Mouse (Mus musculus) midbrain, embryonic 10.5 days (tissue): Measurements from ENCODE around the gene Clp1. TPM values are rescaled to one million over a fixed set of nuclear protein-coding genes. Genes with fewer than 3 reads are reported as not detected.
"Not testable (repeated sequence)": the region's sequence is repeated elsewhere in the genome, so short reads cannot be mapped to it uniquely, and the experiment has no call there.

ENCODE experiments used
- DNase-seq: peaks from one replicate; pipeline ENCODE4 v3.0.0-alpha.2; 2017; ENCODE audit warnings: low spot score
- H3K27ac ChIP-seq: fragments of 300-500 bp; sonication (generic); replicated peaks from 2 replicates; pipeline ENCODE4 v1.5.1; 2016; ENCODE audit warnings: mild to moderate bottlenecking
- H3K27me3 ChIP-seq: fragments of 300-500 bp; sonication (generic); 2 replicates; pipeline ENCODE4 v1.6.1; 2016; ENCODE audit warnings: low read depth, mild to moderate bottlenecking; ENCODE audit not compliant: poor library complexity, severe bottlenecking
- H3K36me3 ChIP-seq: fragments of 300-500 bp; sonication (generic); 2 replicates; pipeline ENCODE4 v1.6.1; 2016; ENCODE audit warnings: mild to moderate bottlenecking, moderate library complexity
- H3K4me1 ChIP-seq: fragments of 300-500 bp; sonication (generic); 2 replicates; pipeline ENCODE4 v1.6.1; 2016
- H3K4me3 ChIP-seq: fragments of 300-500 bp; sonication (generic); 2 replicates; pipeline ENCODE4 v1.5.1; 2016; ENCODE audit warnings: mild to moderate bottlenecking, moderate library complexity
- H3K9me3 ChIP-seq: fragments of 300-500 bp; sonication (generic); replicated peaks from 2 replicates; pipeline ENCODE4 v1.6.1; 2016; ENCODE audit warnings: mild to moderate bottlenecking
- WGBS: fragments of 180-500 bp; shearing (Covaris S2); methylation state at CpG from one replicate; pipeline ENCODE4 v1.1.7; 2016; 5-methylcytosine and 5-hydroxymethylcytosine counted together
- polyA plus RNA-seq: library from polyadenylated mRNA; unstranded; fragments of >200 nt; fragmentation: Nextera tagmentation; extraction: Ambion mirVana; gene quantifications from 2 replicates; pipeline ENCODE4 v1.2.1, GENCODE M21; 2016

Gene Clp1
- polyA plus RNA-seq, 1 experiment from 2014 or later = 52.6 TPM

DNA sequence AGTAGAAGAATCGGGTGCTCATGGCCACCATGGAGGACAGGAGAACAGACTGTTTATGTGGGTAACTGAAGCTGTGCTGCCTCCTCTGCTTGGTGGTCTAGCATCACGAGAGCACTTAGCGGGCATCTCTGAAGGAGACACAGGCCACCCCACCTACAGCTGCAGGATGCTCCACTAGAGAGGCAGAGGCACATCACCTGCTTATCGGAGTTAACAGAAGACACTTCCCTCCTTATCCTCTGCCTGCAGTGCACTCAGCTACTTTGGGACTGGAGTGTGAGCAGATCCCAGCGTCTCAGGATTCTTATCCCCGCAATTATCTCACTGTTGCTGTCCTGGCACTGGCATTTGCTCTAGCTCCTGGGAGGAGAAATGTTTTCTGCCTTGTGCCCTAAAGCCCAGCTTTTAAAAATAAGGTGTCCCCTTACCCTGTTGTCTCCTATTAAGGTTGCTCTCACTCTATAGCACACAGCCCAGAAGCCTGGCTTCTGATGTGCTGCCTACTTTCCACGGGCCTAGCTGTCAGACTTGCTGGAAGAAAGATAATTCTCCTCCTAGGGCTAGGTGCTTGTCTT lies 8.3 kb upstream of the Clp1 start:
- peak; percentile 46 for DNase-seq
- H3K27ac ChIP-seq = peak overlapping the region; percentile 92
- H3K4me1 ChIP-seq = peaks cover 73% of the 10 kb centered on the region
- H3K4me3 ChIP-seq = peak overlapping the region; percentile 66
- WGBS = 22% methylated on average over 7 of the region's 7 CpGs
- no peaks in the 10 kb centered on the region for H3K27me3 ChIP-seq
- H3K9me3 ChIP-seq = no peaks in the 10 kb centered on the region
- H3K36me3 ChIP-seq = peaks cover 6% of the 10 kb centered on the region

GRCm38 (mm10) chr2:84734919-84735318 lies 7.8 kb upstream of the Clp1 start:
- peak overlapping the region; percentile 92 for H3K27ac ChIP-seq

DNA sequence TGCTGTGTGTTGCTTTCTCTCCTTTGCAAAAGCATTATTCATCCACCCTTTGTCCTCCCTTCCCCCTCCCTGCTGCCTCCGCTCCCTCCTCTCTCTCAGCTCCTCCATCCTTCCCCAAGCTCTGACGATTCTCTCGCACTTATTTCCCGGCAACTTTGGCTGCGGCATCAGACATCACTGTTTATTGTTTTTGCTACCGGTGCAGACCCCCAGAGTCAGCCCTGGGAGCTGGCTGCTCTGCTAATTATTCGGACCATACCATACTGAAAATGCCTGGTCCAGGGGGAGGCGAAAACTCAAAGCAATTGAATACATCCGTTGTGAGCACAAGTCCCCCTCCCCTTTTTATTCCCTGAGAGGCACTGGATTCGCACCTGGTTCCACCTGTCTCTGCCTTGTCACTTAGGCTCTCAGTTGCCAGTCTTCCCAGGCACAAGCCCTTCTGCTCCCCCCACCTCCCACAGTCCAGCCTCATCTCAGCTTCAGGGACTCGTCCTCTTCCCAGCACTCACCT lies 7.3 kb upstream of the Clp1 start:
- Histone ChIP-seq H3K27ac (peak overlapping the region; percentile 92), H3K4me1 (peaks cover 63% of the 10 kb centered on the region), H3K36me3 (no peaks in the 10 kb centered on the region), H3K4me3 (peak overlapping the region; percentile 66), H3K27me3 (no peaks in the 10 kb centered on the region), H3K9me3 (no peaks in the 10 kb centered on the region)
- DNase-seq = peak; percentile 68
- under 1% methylated on average over 11 of the region's 11 CpGs for WGBS

More at GRCm38 (mm10) chr2:84734919-84735318, 7.8 kb upstream of the Clp1 start:
- Histone ChIP-seq H3K4me3 (peak overlapping the region; percentile 66), H3K27me3 (no peaks in the 10 kb centered on the region), H3K4me1 (peaks cover 68% of the 10 kb centered on the region), H3K36me3 (peaks cover under 1% of the 10 kb centered on the region), H3K9me3 (no peaks in the 10 kb centered on the region)
- DNase-seq = no peak
- 4% methylated on average over 2 of the region's 2 CpGs for WGBS

DNA sequence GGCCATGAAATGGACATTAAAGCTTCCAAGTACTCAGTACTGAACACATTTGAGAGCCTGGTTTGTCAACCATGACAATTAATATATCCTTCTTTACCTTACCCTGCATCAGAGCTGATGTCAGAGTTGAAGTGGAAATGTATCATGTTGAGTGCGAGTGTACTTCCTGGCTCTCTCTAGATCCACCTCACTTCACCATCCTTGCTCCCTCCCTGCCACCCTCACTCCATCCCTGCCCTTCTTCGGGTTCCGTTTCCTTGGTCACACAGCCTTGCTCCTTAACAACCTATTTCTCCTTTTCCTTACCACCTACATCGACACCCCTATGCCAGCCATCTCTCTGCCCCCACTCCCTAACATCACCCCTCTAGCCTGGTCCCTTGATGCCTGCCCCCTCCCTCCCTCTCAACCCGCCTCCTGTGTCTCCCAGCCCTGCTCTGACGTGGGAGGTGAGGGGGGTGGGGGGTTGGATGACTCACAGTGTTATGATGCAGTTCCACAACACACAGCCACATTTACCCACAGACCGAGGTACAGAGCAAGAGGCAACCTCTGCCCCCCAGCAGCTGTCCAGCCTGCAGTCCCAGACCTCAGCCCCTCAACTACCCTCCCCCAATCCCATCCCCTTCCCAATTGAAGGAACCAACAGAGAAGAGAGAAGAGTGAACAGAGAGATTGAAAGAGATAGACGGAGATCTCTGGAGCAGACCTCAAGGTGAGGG lies 6.6 kb upstream of the Clp1 start, which contains the start of gene Ypel4:
Gene Ypel4 (plus strand): TSS at position 480 of the 722 bp plus-strand sequence.
- peak; percentile 58 for DNase-seq
- Histone ChIP-seq H3K36me3 (no peaks in the 10 kb centered on the region), H3K4me1 (peaks cover 56% of the 10 kb centered on the region), H3K27me3 (no peaks in the 10 kb centered on the region), H3K27ac (peak within 1 kb of the TSS; percentile 92), H3K9me3 (no peaks in the 10 kb centered on the region), H3K4me3 (peak within 1 kb of the TSS; percentile 66)
- 5% methylated on average over 8 of the region's 8 CpGs for WGBS

DNA sequence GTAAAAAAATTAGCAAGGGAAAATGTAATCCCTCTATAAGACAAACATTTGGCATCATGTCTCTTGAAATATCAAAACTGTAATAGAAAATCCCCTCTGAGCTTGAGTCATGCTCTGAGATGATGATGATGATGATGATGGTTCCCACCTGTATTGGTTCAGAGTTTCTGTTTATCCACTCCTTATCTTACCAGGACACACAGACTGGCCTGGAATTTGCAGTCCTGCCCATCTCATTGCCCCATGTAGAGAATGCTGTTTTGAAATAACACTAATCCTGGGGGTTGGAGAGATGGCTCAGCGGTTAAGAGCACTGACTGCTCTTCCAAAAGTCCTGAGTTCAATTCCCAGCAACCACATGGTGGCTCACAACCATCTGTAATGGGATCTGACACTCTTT lies 5.2 kb upstream of the Clp1 start:
- Histone ChIP-seq H3K4me3 (no peak overlapping the region), H3K27me3 (no peaks in the 10 kb centered on the region), H3K36me3 (no peaks in the 10 kb centered on the region), H3K9me3 (no peaks in the 10 kb centered on the region), H3K27ac (no peak overlapping the region), H3K4me1 (peaks cover 50% of the 10 kb centered on the region)
- 83% methylated on average over 1 of the region's 1 CpGs for WGBS
- no peak for DNase-seq

- no peaks in the 10 kb centered on the region for H3K27me3 ChIP-seq
Observed at GRCm38 (mm10) chr2:84731206-84731605, 4.1 kb upstream of the Clp1 start.

GRCm38 (mm10) chr2:84728191-84728590 lies 1.0 kb upstream of the Clp1 start:
- WGBS = 80% methylated on average over 5 of the region's 5 CpGs
- H3K27me3 ChIP-seq, H3K27ac ChIP-seq, H3K9me3 ChIP-seq, DNase-seq, H3K4me3 ChIP-seq: not testable (repeated sequence)
- H3K4me1 ChIP-seq = peaks cover 30% of the 10 kb centered on the region
- H3K36me3 ChIP-seq = peaks cover 28% of the 10 kb centered on the region

More at GRCm38 (mm10) chr2:84731206-84731605, 4.1 kb upstream of the Clp1 start:
- Histone ChIP-seq H3K4me1 (peaks cover 44% of the 10 kb centered on the region), H3K36me3 (no peaks in the 10 kb centered on the region), H3K9me3 (no peaks in the 10 kb centered on the region), H3K27ac (no peak overlapping the region), H3K4me3 (no peak overlapping the region)
- WGBS = 91% methylated on average over 3 of the region's 3 CpGs
- DNase-seq = no peak

GRCm38 (mm10) chr2:84726716-84727115 lies 434 bp downstream of the Clp1 start:
- Histone ChIP-seq H3K27me3 (no peaks in the 10 kb centered on the region), H3K4me3 (peak overlapping the region; percentile 74), H3K9me3 (no peaks in the 10 kb centered on the region), H3K36me3 (peaks cover 40% of the 10 kb centered on the region), H3K4me1 (peaks cover 29% of the 10 kb centered on the region), H3K27ac (peak overlapping the region; percentile 82)
- DNase-seq = no peak
- WGBS = 4% methylated on average over 9 of the region's 9 CpGs

- Histone ChIP-seq H3K4me3 (peak overlapping the region; percentile 74), H3K9me3 (no peaks in the 10 kb centered on the region), H3K4me1 (peaks cover 29% of the 10 kb centered on the region), H3K27me3 (no peaks in the 10 kb centered on the region), H3K36me3 (peaks cover 48% of the 10 kb centered on the region), H3K27ac (no peak overlapping the region)
- WGBS = 92% methylated on average over 10 of the region's 10 CpGs
- no peak for DNase-seq
Observed at GRCm38 (mm10) chr2:84725770-84726169, 1.4 kb downstream of the Clp1 start.

GRCm38 (mm10) chr2:84723856-84724255 lies 3.3 kb downstream of the Clp1 start:
- Histone ChIP-seq H3K4me1 (peaks cover 29% of the 10 kb centered on the region), H3K4me3 (no peak overlapping the region), H3K36me3 (peaks cover 48% of the 10 kb centered on the region), H3K27ac (no peak overlapping the region), H3K27me3 (no peaks in the 10 kb centered on the region), H3K9me3 (no peaks in the 10 kb centered on the region)
- DNase-seq = no peak
- WGBS = 94% methylated on average over 14 of the region's 14 CpGs

DNA sequence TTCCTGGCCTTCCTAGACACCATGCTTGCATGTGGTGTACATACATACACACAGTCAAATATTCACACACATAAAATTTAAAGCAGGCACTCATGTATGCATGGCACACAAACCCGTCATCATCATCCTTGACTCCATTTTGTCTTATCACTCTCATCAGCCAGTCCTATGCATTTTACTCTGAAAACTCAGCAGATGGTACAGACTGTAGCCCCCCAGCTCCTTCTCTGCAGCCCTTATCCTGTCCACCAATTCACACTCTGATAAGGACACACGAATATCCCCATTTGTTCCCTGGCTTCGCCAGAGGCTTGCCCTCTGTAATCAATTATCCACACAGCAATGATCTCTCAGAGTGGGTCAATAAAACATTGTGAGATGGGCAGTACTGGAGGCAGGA lies 6.0 kb downstream of the Clp1 start:
- H3K4me1 ChIP-seq = peaks cover 24% of the 10 kb centered on the region
- no peaks in the 10 kb centered on the region for H3K9me3 ChIP-seq
- H3K27me3 ChIP-seq = no peaks in the 10 kb centered on the region
- peaks cover 48% of the 10 kb centered on the region for H3K36me3 ChIP-seq
- no peak overlapping the region for H3K27ac ChIP-seq
- WGBS = 94% methylated on average over 3 of the region's 3 CpGs
- H3K4me3 ChIP-seq = no peak overlapping the region
- no peak for DNase-seq

DNA sequence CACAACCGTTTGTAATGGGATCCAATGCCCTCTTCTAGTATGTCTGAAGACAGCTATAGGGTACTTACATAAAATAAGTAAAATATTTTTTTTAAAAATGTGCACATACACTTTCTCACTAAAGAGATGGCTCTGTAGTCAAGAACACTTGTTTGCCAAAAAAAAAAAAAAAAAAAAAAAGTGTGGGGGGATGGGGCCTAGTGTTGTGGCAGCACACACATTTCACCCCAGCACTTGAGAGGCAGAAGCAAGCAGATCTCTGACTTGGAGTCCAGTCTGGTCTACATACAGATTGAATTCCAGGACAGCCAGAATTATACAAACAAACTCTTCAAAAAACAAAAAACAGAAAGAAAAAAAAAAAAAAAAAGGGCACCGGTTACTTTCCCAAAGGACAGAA lies 6.4 kb downstream of the Clp1 start:
- 92% methylated on average over 2 of the region's 2 CpGs for WGBS
- Histone ChIP-seq H3K27me3 (no peaks in the 10 kb centered on the region), H3K36me3 (peaks cover 46% of the 10 kb centered on the region), H3K4me1 (peaks cover 23% of the 10 kb centered on the region), H3K27ac (no peak overlapping the region), H3K9me3 (no peaks in the 10 kb centered on the region), H3K4me3 (no peak overlapping the region)
- DNase-seq = no peak

DNA sequence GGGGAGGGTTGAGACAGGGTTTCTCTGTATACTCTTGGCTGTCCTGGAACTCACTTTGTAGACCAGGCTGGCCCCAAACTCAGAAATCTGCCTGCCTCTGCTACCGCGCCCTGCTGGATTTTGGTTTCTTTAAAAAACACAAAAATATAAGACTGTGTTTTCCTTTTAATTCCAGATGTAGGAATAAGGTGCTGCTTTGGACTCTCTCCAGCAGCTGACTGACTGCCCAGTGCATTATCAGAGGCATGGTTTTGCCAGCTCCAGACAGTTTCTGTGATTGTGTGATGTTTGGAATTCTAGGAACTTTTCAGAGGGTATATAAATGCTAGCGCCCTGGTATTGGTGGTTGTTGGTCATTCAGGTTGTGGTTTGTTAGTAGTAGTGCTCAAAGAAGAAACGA lies 9.8 kb downstream of the Clp1 start:
- Histone ChIP-seq H3K36me3 (peaks cover 16% of the 10 kb centered on the region), H3K27me3 (no peaks in the 10 kb centered on the region), H3K27ac (no peak overlapping the region), H3K9me3 (no peaks in the 10 kb centered on the region), H3K4me1 (peaks cover 29% of the 10 kb centered on the region), H3K4me3 (no peak overlapping the region)
- 91% methylated on average over 4 of the region's 4 CpGs for WGBS
- no peak for DNase-seq
